Mouse (Mus musculus): ENCODE measurements around the gene Mospd2.

- no peak for TF ChIP-seq FLI1 (IDR thresholded peaks at IDR 0.05; ENCODE audit: low read length)
- TF ChIP-seq GATA1 (IDR thresholded peaks at IDR 0.05; ENCODE audit: borderline replicate concordance, low read length) = no peak
These were observed 38.6 kb downstream of the Mospd2 start for GRCm38 (mm10) chrX:164941540-164941939.

All from megakaryocyte, embryonic 14.5 days (primary cell).